Mouse (Mus musculus): ENCODE measurements around the gene Ankib1. TPM values are rescaled to one million over a fixed set of nuclear protein-coding genes. Genes with fewer than 3 reads are reported as not detected.
"Not testable (repeated sequence)": the region's sequence is repeated elsewhere in the genome, so short reads cannot be mapped to it uniquely, and the experiment has no call there.

The Ankib1 gene
- polyA plus RNA-seq (2015; fragmentation: Nextera tagmentation; extraction: Ambion mirVana): 15.6 and 16.7 TPM in 2 replicates

DNA sequence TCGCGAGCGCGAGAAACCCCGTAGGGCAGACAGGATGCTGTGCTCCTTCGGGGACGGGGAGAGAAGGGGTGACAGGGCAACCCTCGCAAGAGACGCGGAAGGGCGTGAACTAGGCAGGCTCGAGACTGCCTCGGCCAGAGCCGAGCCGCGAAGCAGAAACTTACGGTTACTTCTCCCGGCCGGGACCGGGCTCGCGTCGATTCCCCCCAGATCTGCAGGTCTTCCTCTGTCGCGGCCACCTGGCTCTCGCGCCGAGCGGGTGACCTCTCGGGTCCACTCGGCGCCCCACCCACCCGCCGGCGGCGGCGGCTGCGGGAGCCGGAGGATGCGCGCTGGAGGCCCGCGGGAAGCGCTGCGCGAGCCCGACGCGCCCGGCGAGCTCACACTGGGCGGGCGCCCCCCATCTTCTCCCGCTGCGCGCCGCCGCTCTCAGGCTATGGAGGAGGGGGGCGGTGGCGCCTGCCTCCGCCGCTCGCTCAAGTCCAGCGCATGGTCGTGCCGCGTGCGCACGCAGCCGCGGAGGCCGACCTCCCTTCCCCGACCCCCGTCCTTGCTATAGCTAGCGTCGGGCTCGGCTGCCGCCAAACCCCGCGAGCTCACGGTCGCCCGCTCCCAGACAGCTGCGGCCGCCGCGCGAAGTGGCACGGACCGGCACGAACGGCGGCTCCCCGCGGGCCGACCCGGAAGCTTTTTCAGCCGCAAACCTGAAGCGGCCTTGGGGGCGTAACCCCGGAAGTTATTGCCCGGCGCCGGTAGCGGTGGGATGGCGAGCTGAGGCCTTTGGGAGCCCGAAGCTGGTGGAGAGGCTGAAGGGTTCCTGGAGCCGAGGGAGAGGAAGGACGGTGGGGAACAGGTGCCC lies at the start of gene Ankib1, which contains the start of gene Krit1:
TSS of gene Ankib1 (minus strand) at position 493 of the 859 bp plus-strand sequence.
TSS of gene Krit1 (plus strand) at position 752 of the 859 bp plus-strand sequence.
- peak within 1 kb of the TSS; percentile 89 for H3K4me3 ChIP-seq
- ATAC-seq: peak; percentile 95
- H3K9ac ChIP-seq: peak within 1 kb of the TSS; percentile 89
- no peaks in the 10 kb centered on the region for H3K36me3 ChIP-seq (ENCODE audit: poor library complexity, severe bottlenecking)
- no peaks in the 10 kb centered on the region for H3K9me3 ChIP-seq (replicated peaks)
- no peaks in the 10 kb centered on the region for H3K27me3 ChIP-seq
- under 1% methylated on average over 103 of the region's 109 CpGs for WGBS
- peaks cover 26% of the 10 kb centered on the region for H3K4me1 ChIP-seq
- peak within 1 kb of the TSS; percentile 92 for H3K27ac ChIP-seq
- H3K4me2 ChIP-seq: peak within 1 kb of the TSS; percentile 76

DNA sequence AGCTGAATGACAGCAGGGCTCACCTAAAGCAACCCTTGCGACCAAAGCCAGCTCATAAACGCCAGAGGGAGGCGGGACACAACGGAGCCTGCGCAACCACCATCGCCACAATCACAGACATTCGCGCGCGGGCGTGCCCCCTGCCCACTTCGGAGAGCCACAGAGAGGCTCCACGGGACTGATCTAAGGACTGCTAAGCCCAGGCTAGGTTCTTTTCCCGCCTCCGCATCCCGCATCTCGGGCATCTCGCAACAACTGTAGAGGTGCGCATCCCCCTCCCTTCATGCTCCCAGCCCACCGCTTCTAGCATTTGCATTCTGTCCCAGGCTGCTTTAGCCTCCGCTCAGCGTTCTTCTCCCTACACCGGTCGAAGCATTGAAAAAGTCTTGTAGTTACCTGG lies 42.3 kb upstream of the Ankib1 start, which contains the start of gene Lrrd1:
TSS of gene Lrrd1 (plus strand) at position 148 of the 400 bp plus-strand sequence.
- no peaks in the 10 kb centered on the region for H3K27me3 ChIP-seq
- H3K9ac ChIP-seq: peak within 1 kb of the TSS; percentile 62
- H3K4me1 ChIP-seq: peaks cover 5% of the 10 kb centered on the region; the same call in 1 of the 2 replicates
- WGBS: 4% methylated on average over 24 of the region's 24 CpGs
- H3K4me2 ChIP-seq: peak within 1 kb of the TSS; percentile 60
- ATAC-seq: peak; percentile 70
- no peaks in the 10 kb centered on the region for H3K9me3 ChIP-seq (replicated peaks)
- peaks cover 22% of the 10 kb centered on the region for H3K36me3 ChIP-seq (ENCODE audit: poor library complexity, severe bottlenecking)
- peak within 1 kb of the TSS; percentile 35 for H3K4me3 ChIP-seq
- H3K27ac ChIP-seq: no peak within 1 kb of the TSS

DNA sequence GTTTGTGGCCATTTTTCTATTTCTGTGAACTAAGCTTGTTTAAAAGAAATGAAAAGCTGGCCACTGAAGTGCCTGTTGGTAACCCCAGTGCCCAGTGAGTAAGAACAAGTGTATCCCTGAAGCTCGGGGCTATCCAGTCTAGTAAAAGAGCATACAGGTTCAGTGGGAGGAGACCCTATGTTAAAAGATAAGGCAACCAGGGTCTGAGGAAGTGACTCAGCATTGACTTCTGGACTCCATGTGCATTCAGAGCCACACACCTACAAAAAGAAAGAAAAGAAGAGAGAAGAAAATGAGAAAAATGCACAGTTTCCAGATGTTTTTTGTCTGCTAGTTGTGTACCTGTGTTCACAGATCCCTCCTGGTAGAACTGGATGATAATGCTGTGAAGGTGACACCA lies 31.4 kb upstream of the Ankib1 start:
- ATAC-seq: no peak
- peaks cover 50% of the 10 kb centered on the region for H3K36me3 ChIP-seq (ENCODE audit: poor library complexity, severe bottlenecking)

DNA sequence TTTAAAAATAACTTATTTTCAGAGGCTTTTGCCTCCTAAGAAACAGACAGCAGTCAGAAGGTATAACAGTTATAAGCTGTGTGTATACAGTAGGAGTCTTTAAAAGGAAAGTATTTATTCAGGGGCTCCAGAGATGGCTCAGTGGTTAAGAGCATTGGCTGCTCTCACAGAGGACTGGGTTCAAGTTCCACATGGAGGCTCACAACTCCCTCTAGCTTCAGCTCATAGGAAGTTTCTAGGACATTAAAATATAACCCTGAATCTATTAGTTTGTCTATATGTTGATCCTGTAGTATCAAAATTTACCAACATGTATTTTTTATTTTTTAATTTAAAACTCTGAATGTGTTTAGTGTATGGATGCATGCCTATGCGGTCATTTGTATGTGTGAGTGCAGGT lies 5.7 kb upstream of the Ankib1 start:
- Histone ChIP-seq H3K27ac (no peak overlapping the region), H3K4me1 (peaks cover 10% of the 10 kb centered on the region), H3K36me3 (ENCODE audit: poor library complexity, severe bottlenecking) (peaks cover 23% of the 10 kb centered on the region), H3K4me2 (no peak overlapping the region), H3K27me3 (no peaks in the 10 kb centered on the region), H3K9ac (no peak overlapping the region), H3K4me3 (no peak overlapping the region), H3K9me3 (replicated peaks) (no peaks in the 10 kb centered on the region)
- ATAC-seq: no peak
- WGBS: 97% methylated on average over 1 of the region's 1 CpGs

More for the DNA sequence above, 31.4 kb upstream of the Ankib1 start:
- no peak overlapping the region for H3K4me2 ChIP-seq
- WGBS: 73% methylated on average over 1 of the region's 1 CpGs
- H3K4me3 ChIP-seq: no peak overlapping the region
- no peaks in the 10 kb centered on the region for H3K27me3 ChIP-seq
- H3K9me3 ChIP-seq (replicated peaks): peaks cover 4% of the 10 kb centered on the region; the same call in 1 of the 2 replicates
- H3K4me1 ChIP-seq: no peaks in the 10 kb centered on the region
- H3K9ac ChIP-seq: no peak overlapping the region
- H3K27ac ChIP-seq: no peak overlapping the region

DNA sequence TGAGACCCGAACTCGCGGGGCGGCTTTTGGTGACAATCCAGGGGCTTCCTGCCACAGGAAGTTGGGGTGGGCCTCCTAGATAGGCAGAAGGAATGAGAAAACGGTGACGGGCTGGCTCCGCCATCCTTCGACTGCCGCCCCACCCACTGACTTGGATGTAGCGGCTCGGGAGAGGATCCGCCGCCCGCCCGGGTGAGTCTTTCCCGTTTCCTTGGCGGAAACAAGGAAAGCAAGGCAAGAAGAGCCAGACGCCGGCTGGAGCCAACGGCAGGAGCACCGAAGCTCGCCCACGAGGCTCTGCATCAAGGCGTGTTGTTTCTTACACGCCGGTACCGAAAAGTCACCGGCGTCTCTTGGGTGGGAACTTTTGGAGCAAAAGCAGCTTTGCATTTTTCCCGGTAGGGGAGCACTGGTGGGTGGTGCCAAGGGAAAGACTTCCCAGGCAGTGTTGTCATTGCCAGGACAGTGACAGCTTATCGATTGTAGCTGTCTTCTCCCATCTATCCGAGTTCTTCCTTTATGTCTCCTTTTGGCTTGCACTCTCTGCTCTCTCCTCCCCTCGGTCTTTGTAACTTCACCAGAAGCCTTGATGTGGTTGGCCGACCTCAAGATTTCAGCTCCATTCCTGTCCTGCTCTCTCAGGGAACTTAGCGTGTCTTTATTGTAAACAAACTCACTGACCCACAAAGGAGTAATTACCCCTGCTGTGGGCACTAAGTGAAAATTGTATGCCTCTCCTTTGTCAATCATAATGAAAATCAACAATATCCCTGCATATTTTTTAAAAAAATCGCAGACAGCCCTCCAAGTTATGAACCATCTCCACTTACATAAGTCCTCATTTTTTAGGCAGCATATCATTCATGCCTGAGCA lies 804 bp upstream of the Ankib1 start:
- Histone ChIP-seq H3K9me3 (replicated peaks) (no peaks in the 10 kb centered on the region), H3K27ac (peak overlapping the region; percentile 92), H3K4me1 (peaks cover 26% of the 10 kb centered on the region), H3K27me3 (no peaks in the 10 kb centered on the region), H3K36me3 (ENCODE audit: poor library complexity, severe bottlenecking) (no peaks in the 10 kb centered on the region), H3K4me3 (peak overlapping the region; percentile 89), H3K9ac (peak overlapping the region; percentile 89), H3K4me2 (peak overlapping the region; percentile 76)
- under 1% methylated on average over 36 of the region's 36 CpGs for WGBS
- ATAC-seq: peak; percentile 81

DNA sequence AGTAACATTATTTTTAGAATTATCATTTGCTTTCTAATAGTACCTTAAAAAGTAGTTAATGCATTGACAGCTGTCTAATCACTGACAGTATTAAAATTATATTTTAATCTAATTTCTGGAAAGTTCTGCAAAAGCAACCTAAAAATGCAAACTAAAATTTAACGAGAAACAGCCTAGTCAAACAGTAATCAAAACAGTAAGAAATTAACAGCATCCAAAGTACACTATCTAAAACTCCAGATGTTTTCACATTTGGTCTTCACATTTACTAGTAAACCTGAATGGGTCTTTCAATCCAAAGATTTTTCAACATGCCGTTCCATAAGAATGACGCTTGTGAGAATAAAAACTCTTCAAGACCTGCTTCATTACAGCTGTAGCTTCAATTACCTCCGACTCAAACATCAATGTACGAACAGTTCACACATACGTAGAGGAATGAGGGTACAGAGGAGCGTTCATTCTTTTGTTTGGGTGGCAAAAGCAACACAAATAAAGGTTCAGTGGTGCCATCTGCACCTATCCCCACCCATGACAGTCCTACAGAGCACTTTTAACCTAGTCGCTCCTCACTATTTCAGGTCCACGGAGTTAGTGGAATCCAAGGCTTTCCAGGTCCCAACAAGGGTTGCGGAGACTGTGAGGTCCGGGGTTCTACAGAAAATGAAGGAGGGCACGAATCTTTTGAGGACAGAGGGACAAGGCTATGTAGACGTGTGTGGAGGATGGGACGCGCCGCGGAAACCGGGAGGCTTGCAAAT lies 873 bp downstream of the Ankib1 start:
- WGBS: 5% methylated on average over 18 of the region's 18 CpGs
- ATAC-seq: peak; percentile 10
- peaks cover 26% of the 10 kb centered on the region for H3K4me1 ChIP-seq

DNA sequence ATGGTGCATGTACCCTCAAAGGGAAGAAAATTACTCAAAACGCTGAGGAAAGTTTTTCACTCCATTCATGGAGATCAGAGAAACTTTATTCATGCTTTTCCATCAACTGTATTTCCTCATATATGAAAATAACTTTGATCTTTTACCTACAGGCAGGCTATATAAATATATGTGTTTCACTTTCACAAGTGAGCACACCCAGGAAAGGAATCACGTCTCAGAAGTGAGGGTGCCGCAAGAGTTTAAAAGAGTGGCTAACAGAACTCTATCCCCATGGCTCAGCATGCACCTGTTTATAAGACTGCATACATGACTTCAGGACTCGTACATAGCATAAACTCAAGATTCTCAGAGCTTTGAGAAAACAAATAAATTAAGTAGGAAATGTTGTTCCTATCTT lies 1.8 kb downstream of the Ankib1 start:
- Histone ChIP-seq H3K4me1 (peaks cover 26% of the 10 kb centered on the region), H3K9me3 (replicated peaks) (no peaks in the 10 kb centered on the region), H3K4me2 (peak overlapping the region; percentile 47), H3K27me3 (no peaks in the 10 kb centered on the region), H3K4me3 (no peak overlapping the region), H3K36me3 (ENCODE audit: poor library complexity, severe bottlenecking) (no peaks in the 10 kb centered on the region), H3K27ac (no peak overlapping the region), H3K9ac (0 out of 2 replicates have a peak overlapping the region, but pooled peaks have one; percentile 12)
- no peak for ATAC-seq
- WGBS: 78% methylated on average over 4 of the region's 4 CpGs

More for the DNA sequence above, 873 bp downstream of the Ankib1 start:
- H3K9ac ChIP-seq: peak overlapping the region; percentile 89
- H3K36me3 ChIP-seq (ENCODE audit: poor library complexity, severe bottlenecking): no peaks in the 10 kb centered on the region
- H3K27ac ChIP-seq: peak overlapping the region; percentile 92
- H3K4me2 ChIP-seq: peak overlapping the region; percentile 76
- no peaks in the 10 kb centered on the region for H3K9me3 ChIP-seq (replicated peaks)
- peak overlapping the region; percentile 89 for H3K4me3 ChIP-seq
- H3K27me3 ChIP-seq: no peaks in the 10 kb centered on the region

DNA sequence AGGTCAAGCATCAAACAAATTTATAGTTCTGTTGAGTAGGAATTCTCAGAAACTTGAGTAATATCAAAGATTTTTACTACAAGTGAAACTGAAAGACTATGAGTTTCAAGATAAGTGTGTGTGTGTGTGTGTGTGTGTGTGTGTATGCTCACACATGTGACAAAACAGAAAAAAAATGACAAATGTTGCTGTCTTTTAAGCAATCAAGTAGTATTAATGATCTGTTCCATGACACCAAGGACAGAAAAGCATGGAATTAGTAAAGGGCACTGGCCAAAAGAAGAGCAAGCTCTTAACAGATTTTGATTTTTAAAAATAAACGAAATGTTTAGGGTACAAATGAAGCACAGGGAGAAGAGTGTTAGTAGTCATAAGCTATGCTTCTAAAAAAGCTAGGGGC lies 2.7 kb downstream of the Ankib1 start:
- Histone ChIP-seq H3K4me3 (no peak overlapping the region), H3K36me3 (ENCODE audit: poor library complexity, severe bottlenecking) (no peaks in the 10 kb centered on the region)
- WGBS: 91% methylated on average over 1 of the region's 1 CpGs

DNA sequence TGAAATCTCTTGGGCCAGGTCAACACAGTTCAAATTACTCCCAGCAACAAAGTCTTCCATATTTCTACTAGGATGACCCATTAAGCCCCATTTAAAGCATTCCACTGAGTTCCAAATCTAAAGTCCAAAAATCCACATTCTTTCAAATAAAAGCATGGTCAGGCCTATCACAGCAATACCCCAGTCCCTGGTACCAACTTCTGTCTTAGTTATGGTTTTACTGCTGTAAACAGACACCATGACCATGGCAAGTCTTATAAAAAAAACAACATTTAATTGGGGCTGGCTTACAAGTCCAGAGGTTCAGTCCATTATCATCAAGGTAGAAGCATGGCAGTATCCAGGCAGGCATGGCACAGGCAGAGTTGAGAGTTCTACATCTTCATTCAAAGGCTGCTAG lies 4.1 kb downstream of the Ankib1 start:
- peaks cover 16% of the 10 kb centered on the region for H3K4me1 ChIP-seq
- H3K4me2 ChIP-seq; H3K9me3 ChIP-seq (replicated peaks); H3K4me3 ChIP-seq; H3K27ac ChIP-seq; ATAC-seq; H3K27me3 ChIP-seq; H3K36me3 ChIP-seq (ENCODE audit: poor library complexity, severe bottlenecking); H3K9ac ChIP-seq: not testable (repeated sequence)

More for the DNA sequence above, 2.7 kb downstream of the Ankib1 start:
- no peaks in the 10 kb centered on the region for H3K9me3 ChIP-seq (replicated peaks)
- no peak overlapping the region for H3K27ac ChIP-seq
- peaks cover 23% of the 10 kb centered on the region for H3K4me1 ChIP-seq
- H3K4me2 ChIP-seq: no peak overlapping the region
- H3K9ac ChIP-seq: no peak overlapping the region
- no peaks in the 10 kb centered on the region for H3K27me3 ChIP-seq
- no peak for ATAC-seq

DNA sequence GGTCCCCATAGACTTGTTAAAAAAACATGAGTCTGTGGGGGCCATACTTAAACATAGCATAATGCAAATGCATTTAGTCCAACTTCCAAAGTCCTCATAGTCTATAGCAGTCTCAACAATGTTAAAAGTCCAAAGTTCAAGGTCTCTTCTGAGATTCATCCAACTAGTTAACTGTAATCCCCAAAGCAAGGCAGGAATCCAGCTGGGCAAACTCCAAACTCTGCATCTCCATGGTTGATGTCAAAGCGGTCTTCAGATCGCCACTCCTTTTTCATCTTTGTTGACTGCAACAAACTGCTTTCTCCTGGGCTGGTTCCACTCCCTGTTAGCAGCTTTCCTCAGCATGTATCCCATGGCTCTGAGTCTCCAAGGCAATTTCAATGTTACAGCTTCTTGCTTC lies 5.6 kb downstream of the Ankib1 start:
- 97% methylated on average over 2 of the region's 2 CpGs for WGBS
- not testable (repeated sequence) for H3K4me2 ChIP-seq; ATAC-seq; H3K4me3 ChIP-seq; H3K9me3 ChIP-seq (replicated peaks); H3K27me3 ChIP-seq; H3K27ac ChIP-seq; H3K36me3 ChIP-seq (ENCODE audit: poor library complexity, severe bottlenecking); H3K9ac ChIP-seq
- peaks cover 16% of the 10 kb centered on the region for H3K4me1 ChIP-seq

DNA sequence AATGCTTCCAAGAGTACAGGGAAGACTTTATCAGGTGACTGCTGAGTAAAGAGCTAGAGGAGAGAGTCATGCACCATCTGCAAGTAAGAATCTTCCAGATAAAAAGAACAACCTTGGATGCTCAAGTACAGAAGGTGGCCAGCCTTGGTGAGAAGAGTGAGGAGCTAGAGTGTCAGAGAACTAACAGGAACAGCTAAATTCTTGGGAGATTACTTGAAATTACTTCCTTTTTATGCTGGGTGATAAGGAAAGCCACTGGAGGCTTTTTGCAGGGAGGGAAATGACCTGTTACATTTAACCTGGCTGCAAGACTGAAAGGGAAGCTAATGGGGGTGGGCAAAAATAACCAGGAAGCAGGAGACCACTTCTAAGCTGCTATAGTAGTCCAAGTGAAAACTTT lies 11.7 kb downstream of the Ankib1 start:
- no peak for ATAC-seq
- no peak overlapping the region for H3K4me2 ChIP-seq
- H3K36me3 ChIP-seq (ENCODE audit: poor library complexity, severe bottlenecking): no peaks in the 10 kb centered on the region
- no peak overlapping the region for H3K9ac ChIP-seq
- H3K4me3 ChIP-seq: no peak overlapping the region
- no peaks in the 10 kb centered on the region for H3K27me3 ChIP-seq
- H3K4me1 ChIP-seq: no peaks in the 10 kb centered on the region
- H3K9me3 ChIP-seq (replicated peaks): no peaks in the 10 kb centered on the region
- H3K27ac ChIP-seq: no peak overlapping the region
